Mouse (Mus musculus) liver, postnatal 0 days (tissue): Measurements from ENCODE around the gene Cemip2.

ENCODE experiments used
- CTCF ChIP-seq: sonication (generic); IDR thresholded peaks from 2 replicates; pipeline ENCODE4 v1.5.1; 2016; ENCODE audit warnings: antibody characterized with exemption, low read depth
- EP300 ChIP-seq: IDR thresholded peaks from 2 replicates; pipeline ENCODE4 v1.6.1; 2016; ENCODE audit warnings: antibody characterized with exemption, low read depth, mild to moderate bottlenecking

- no peak for TF ChIP-seq CTCF
- no peak for TF ChIP-seq EP300
These were observed 13.2 kb downstream of the Cemip2 start for GRCm38 (mm10) chr19:21791386-21791785.
